Mouse (Mus musculus): Measurements from ENCODE around the gene Tmx2. TPM values are rescaled to one million over a fixed set of nuclear protein-coding genes. Genes with fewer than 3 reads are reported as not detected.

The Tmx2 gene
- polyA plus RNA-seq, 1 experiment: 5.5 TPM

GRCm38 (mm10) chr2:84704329-84704728 is 25.4 kb upstream of the Tmx2 start:
- no peak for TF ChIP-seq GATA1 (IDR thresholded peaks at IDR 0.05; ENCODE audit: low read length)

- TF ChIP-seq GATA1 (IDR thresholded peaks at IDR 0.05; ENCODE audit: low read length): peak; percentile 51
Measured at GRCm38 (mm10) chr2:84703497-84703896, 24.6 kb upstream of the Tmx2 start.

- TF ChIP-seq GATA1 (IDR thresholded peaks at IDR 0.05; ENCODE audit: low read length): no peak
Measured at GRCm38 (mm10) chr2:84695007-84695695, 16.2 kb upstream of the Tmx2 start.

GRCm38 (mm10) chr2:84690050-84690449 is 11.1 kb upstream of the Tmx2 start:
- no peak for TF ChIP-seq GATA1 (IDR thresholded peaks at IDR 0.05; ENCODE audit: low read length)

GRCm38 (mm10) chr2:84688080-84688844 is 9.3 kb upstream of the Tmx2 start:
- TF ChIP-seq GATA1 (IDR thresholded peaks at IDR 0.05; ENCODE audit: low read length): no peak

GRCm38 (mm10) chr2:84682605-84683183 is 3.8 kb upstream of the Tmx2 start:
- TF ChIP-seq GATA1 (IDR thresholded peaks at IDR 0.05; ENCODE audit: low read length): peak; percentile 46

GRCm38 (mm10) chr2:84677968-84678880 is 716 bp downstream of the Tmx2 start, which contains the start of the genes Gm28635 and Med19:
Gm28635 (minus strand) TSS chr2:84678041.
Med19 (plus strand) TSS chr2:84678402.
- no peak for TF ChIP-seq GATA1 (IDR thresholded peaks at IDR 0.05; ENCODE audit: low read length)

- no peak for TF ChIP-seq GATA1 (IDR thresholded peaks at IDR 0.05; ENCODE audit: low read length)
Measured at GRCm38 (mm10) chr2:84677270-84677967, 1.5 kb downstream of the Tmx2 start.

- TF ChIP-seq GATA1 (IDR thresholded peaks at IDR 0.05; ENCODE audit: low read length): no peak
Measured at GRCm38 (mm10) chr2:84670569-84670933, 8.4 kb downstream of the Tmx2 start, which contains the start of gene Selenoh. Selenoh (minus strand) TSS chr2:84670770.

- TF ChIP-seq GATA1 (IDR thresholded peaks at IDR 0.05; ENCODE audit: low read length): no peak
Measured at GRCm38 (mm10) chr2:84669828-84670568, 8.9 kb downstream of the Tmx2 start.

- TF ChIP-seq GATA1 (IDR thresholded peaks at IDR 0.05; ENCODE audit: low read length): no peak
Measured at GRCm38 (mm10) chr2:84666081-84666480, 12.9 kb downstream of the Tmx2 start.

GRCm38 (mm10) chr2:84662866-84663265 is 16.1 kb downstream of the Tmx2 start:
- no peak for TF ChIP-seq GATA1 (IDR thresholded peaks at IDR 0.05; ENCODE audit: low read length)

- no peak for TF ChIP-seq GATA1 (IDR thresholded peaks at IDR 0.05; ENCODE audit: low read length)
Measured at GRCm38 (mm10) chr2:84660253-84660652, 18.7 kb downstream of the Tmx2 start.

- no peak for TF ChIP-seq GATA1 (IDR thresholded peaks at IDR 0.05; ENCODE audit: low read length)
Measured at GRCm38 (mm10) chr2:84658806-84659205, 20.1 kb downstream of the Tmx2 start, which contains the start of gene Btbd18. Btbd18 (plus strand) TSS chr2:84659079.

All from G1E-ER4 (cell line).